Mouse (Mus musculus) erythroblast, embryonic 14.5 days (primary cell): ENCODE results near the gene Slc25a31. TPM values are rescaled to one million over a fixed set of nuclear protein-coding genes. Genes with fewer than 3 reads are reported as not detected.

Experiments
- H3K27me3 ChIP-seq: 2 replicates; pipeline ENCODE4 v1.6.1; 2012; ENCODE audit warnings: inconsistent platforms; ENCODE audit not compliant: control insufficient read depth
- H3K36me3 ChIP-seq: 2 replicates; pipeline ENCODE4 v1.6.1; 2012; ENCODE audit warnings: mild to moderate bottlenecking, inconsistent platforms; ENCODE audit not compliant: control insufficient read depth
- H3K4me1 ChIP-seq: 2 replicates; pipeline ENCODE4 v1.6.1; 2012; ENCODE audit warnings: inconsistent platforms; ENCODE audit not compliant: control insufficient read depth
- H3K4me3 ChIP-seq: replicated peaks from 2 replicates; pipeline ENCODE3; 2012; ENCODE audit warnings: moderate library complexity, mild to moderate bottlenecking, inconsistent platforms
- H3K9me3 ChIP-seq: 2 replicates; pipeline ENCODE4 v1.6.1; 2012; ENCODE audit warnings: low read length, inconsistent platforms, mixed read lengths; ENCODE audit not compliant: control insufficient read depth
- GATA1 ChIP-seq: IDR thresholded peaks from 2 replicates; pipeline ENCODE4 v1.6.1; 2012; ENCODE audit warnings: low read length, inconsistent platforms, mixed read lengths
- TAL1 ChIP-seq: IDR thresholded peaks from 3 replicates; pipeline ENCODE4 v1.6.1; 2012; ENCODE audit warnings: low read length, inconsistent platforms, mixed read lengths
- polyA plus RNA-seq: library from polyadenylated mRNA; stranded (reverse); fragments of >175 nt; gene quantifications from 2 replicates; pipeline ENCODE4 v1.2.3, GENCODE M21; 2012

Slc25a31 gene
- polyA plus RNA-seq, 1 experiment = not detected

- TF ChIP-seq TAL1 (no peak), GATA1 (no peak)
- H3K4me3 ChIP-seq = no peak overlapping the region
- H3K9me3 ChIP-seq = no peaks in the 10 kb centered on the region
- H3K36me3 ChIP-seq = no peaks in the 10 kb centered on the region
- H3K27me3 ChIP-seq = no peaks in the 10 kb centered on the region
- H3K4me1 ChIP-seq = peaks cover 4% of the 10 kb centered on the region; the same call in 1 of the 2 replicates
Measured at GRCm38 (mm10) chr3:40695162-40695561, 13.5 kb upstream of the Slc25a31 start.

- Histone ChIP-seq H3K4me1 (peaks cover 4% of the 10 kb centered on the region; the same call in 1 of the 2 replicates), H3K36me3 (no peaks in the 10 kb centered on the region), H3K27me3 (no peaks in the 10 kb centered on the region), H3K9me3 (no peaks in the 10 kb centered on the region), H3K4me3 (no peak overlapping the region)
- TF ChIP-seq GATA1 (no peak), TAL1 (no peak)
Measured at GRCm38 (mm10) chr3:40698834-40699233, 9.8 kb upstream of the Slc25a31 start.

GRCm38 (mm10) chr3:40704816-40705430, 3.7 kb upstream of the Slc25a31 start:
- Histone ChIP-seq H3K36me3 (no peaks in the 10 kb centered on the region), H3K4me3 (no peak overlapping the region), H3K9me3 (peaks cover 7% of the 10 kb centered on the region; the same call in 1 of the 2 replicates), H3K4me1 (no peaks in the 10 kb centered on the region), H3K27me3 (no peaks in the 10 kb centered on the region)
- TF ChIP-seq GATA1 = no peak
- TF ChIP-seq TAL1 = no peak

GRCm38 (mm10) chr3:40716056-40716455, 7.4 kb downstream of the Slc25a31 start:
- no peaks in the 10 kb centered on the region for H3K36me3 ChIP-seq
- H3K4me1 ChIP-seq = no peaks in the 10 kb centered on the region
- no peaks in the 10 kb centered on the region for H3K9me3 ChIP-seq
- no peaks in the 10 kb centered on the region for H3K27me3 ChIP-seq
- no peak overlapping the region for H3K4me3 ChIP-seq
- TF ChIP-seq GATA1 (no peak), TAL1 (no peak)

- Histone ChIP-seq H3K9me3 (no peaks in the 10 kb centered on the region), H3K27me3 (no peaks in the 10 kb centered on the region), H3K4me1 (no peaks in the 10 kb centered on the region), H3K36me3 (no peaks in the 10 kb centered on the region), H3K4me3 (no peak overlapping the region)
- no peak for TF ChIP-seq GATA1
- no peak for TF ChIP-seq TAL1
Measured at GRCm38 (mm10) chr3:40719022-40719421, 10.4 kb downstream of the Slc25a31 start.

GRCm38 (mm10) chr3:40738381-40738912, 29.8 kb downstream of the Slc25a31 start:
- Histone ChIP-seq H3K27me3 (peaks cover under 1% of the 10 kb centered on the region; the same call in 1 of the 2 replicates), H3K36me3 (no peaks in the 10 kb centered on the region), H3K9me3 (no peaks in the 10 kb centered on the region), H3K4me1 (peaks cover 10% of the 10 kb centered on the region), H3K4me3 (no peak overlapping the region)
- TF ChIP-seq GATA1 = no peak

- Histone ChIP-seq H3K4me3 (peak within 1 kb of the TSS; percentile 90), H3K36me3 (peaks cover 2% of the 10 kb centered on the region; the same call in 1 of the 2 replicates), H3K9me3 (no peaks in the 10 kb centered on the region), H3K27me3 (peaks cover 6% of the 10 kb centered on the region), H3K4me1 (peaks cover 28% of the 10 kb centered on the region)
- TF ChIP-seq GATA1 (no peak), TAL1 (no peak)
Measured at GRCm38 (mm10) chr3:40744024-40744835, 35.6 kb downstream of the Slc25a31 start, which contains the start of gene Hspa4l. TSS of gene Hspa4l (plus strand) at chr3:40744495.

- Histone ChIP-seq H3K9me3 (no peaks in the 10 kb centered on the region), H3K36me3 (peaks cover 3% of the 10 kb centered on the region), H3K27me3 (peaks cover 6% of the 10 kb centered on the region), H3K4me3 (peak overlapping the region; percentile 90), H3K4me1 (peaks cover 28% of the 10 kb centered on the region)
- TF ChIP-seq TAL1 (no peak), GATA1 (peak; percentile 32; the same call in 1 of the 2 replicates)
Measured at GRCm38 (mm10) chr3:40744836-40745660, 36.4 kb downstream of the Slc25a31 start.
